Mouse (Mus musculus) ES-E14 (cell line): ENCODE measurements around the gene Gpr35. TPM values are rescaled to one million over a fixed set of nuclear protein-coding genes. Genes with fewer than 3 reads are reported as not detected.

Source experiments
- DNase-seq: peaks from one replicate; pipeline ENCODE4 v3.0.0-alpha.2; 2013; ENCODE audit warnings: low read depth, low spot score
- H3K27ac ChIP-seq: 2 replicates; pipeline ENCODE4 v1.5.1; 2012; ENCODE audit warnings: low read depth, mild to moderate bottlenecking, low read length, moderate library complexity, mixed read lengths; ENCODE audit not compliant: poor library complexity, insufficient read depth, severe bottlenecking
- H3K36me3 ChIP-seq: 2 replicates; pipeline ENCODE4 v1.6.1; 2012; ENCODE audit warnings: mild to moderate bottlenecking, low read length, moderate library complexity, mixed read lengths; ENCODE audit not compliant: control insufficient read depth, poor library complexity, insufficient read depth, severe bottlenecking
- H3K4me1 ChIP-seq, 2 experiments: fragments of 150-350 bp in 1 of 2; sonication (generic) in 1 of 2; 2 replicates each; pipeline ENCODE4 v1.6.1; 2012; ENCODE audit warnings: low read length in 2 of 2, mild to moderate bottlenecking in 1 of 2, mixed read lengths in 1 of 2; ENCODE audit not compliant: control insufficient read depth in 2 of 2, insufficient read depth in 2 of 2, poor library complexity in 1 of 2
- H3K4me3 ChIP-seq, 2 experiments: fragments of 150-350 bp in 1 of 2; sonication (generic) in 1 of 2; 2 replicates each; pipeline ENCODE4 v1.5.1; 2012; ENCODE audit warnings: low read length in 2 of 2, low read depth in 1 of 2, mild to moderate bottlenecking in 1 of 2, mixed read lengths in 1 of 2; ENCODE audit not compliant: insufficient read depth in 1 of 2, poor library complexity in 1 of 2, severe bottlenecking in 1 of 2
- H3K9ac ChIP-seq: 2 replicates; pipeline ENCODE4 v1.6.1; 2012; ENCODE audit warnings: low read depth, mild to moderate bottlenecking, low read length, mixed read lengths; ENCODE audit not compliant: poor library complexity, insufficient read depth, severe bottlenecking
- H3K9me3 ChIP-seq: fragments of 150-350 bp; sonication (generic); 2 replicates; pipeline ENCODE4 v1.6.1; 2012; ENCODE audit warnings: low read depth, mild to moderate bottlenecking, low read length; ENCODE audit not compliant: control insufficient read depth, insufficient read depth
- CHD2 ChIP-seq: IDR thresholded peaks from 2 replicates; pipeline ENCODE4 v1.6.1; 2014; ENCODE audit warnings: mild to moderate bottlenecking, low read depth, low read length, inconsistent platforms
- HCFC1 ChIP-seq: IDR thresholded peaks from 2 replicates; pipeline ENCODE4 v1.6.1; 2012; ENCODE audit warnings: low read length, inconsistent platforms, borderline replicate concordance; ENCODE audit not compliant: insufficient read depth
- MAFK ChIP-seq: IDR thresholded peaks from 2 replicates; pipeline ENCODE4 v1.6.1; 2014; ENCODE audit warnings: mild to moderate bottlenecking, low read depth, low read length, inconsistent platforms; ENCODE audit not compliant: insufficient read depth
- ZC3H11A ChIP-seq: IDR thresholded peaks from 2 replicates; pipeline ENCODE4 v1.6.1; 2012; ENCODE audit warnings: low read depth, mild to moderate bottlenecking, inconsistent platforms, low read length, borderline replicate concordance
- ZNF384 ChIP-seq: IDR thresholded peaks from 2 replicates; pipeline ENCODE4 v1.6.1; 2012; ENCODE audit warnings: low read depth, low read length, inconsistent platforms
- in situ Hi-C, 2 experiments: fragments of 600-800 bp; cut with MboI; formaldehyde crosslinking; loops; one replicate each; pipeline ENCODE4 v1.15.1; 2025; ENCODE audit warnings: low sequenced_read_pairs in 2 of 2, inconsistent platforms in 1 of 2; ENCODE audit not compliant: unreplicated experiment in 2 of 2
- total RNA-seq: library from RNA; depleted of rRNA; stranded (reverse); fragments of 300-350 nt; gene quantifications from 2 replicates; pipeline ENCODE4 v1.2.3, GENCODE M21; 2012

Gene Gpr35
- total RNA-seq, 1 experiment, result 0.22 TPM

DNA sequence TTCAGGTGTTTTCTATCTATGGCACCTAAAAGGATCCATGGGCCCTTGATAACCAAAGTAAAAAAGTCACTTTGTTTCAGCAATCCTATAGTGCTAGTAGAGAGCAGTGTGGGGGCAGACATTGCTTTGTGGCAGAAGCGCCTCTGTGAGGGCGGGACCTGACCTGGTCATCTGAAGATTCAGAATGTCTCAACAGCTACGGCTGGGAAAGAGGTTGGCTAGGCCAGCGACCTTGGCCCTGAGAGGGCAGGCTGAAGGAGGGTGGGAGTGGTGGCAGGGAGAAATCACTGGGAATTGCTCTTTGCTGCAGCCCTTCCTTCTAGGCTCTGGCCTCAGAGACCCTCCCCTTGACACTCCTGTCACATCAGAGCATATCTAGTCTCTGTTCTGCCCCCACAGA, 36.4 kb upstream of the Gpr35 start:
- Histone ChIP-seq H3K4me3 (no peak overlapping the region), H3K27ac (no peak overlapping the region), H3K9ac (no peak overlapping the region), H3K4me1 (peaks cover 0 to 14% of the 10 kb centered on the region in 2 experiments; a peak in 2 of 4 replicates), H3K36me3 (peaks cover 9% of the 10 kb centered on the region; the same call in 1 of the 2 replicates), H3K9me3 (no peaks in the 10 kb centered on the region)
- in situ Hi-C loops, result no loop called here
- TF ChIP-seq ZNF384 (no peak), MAFK (no peak), HCFC1 (no peak), ZC3H11A (no peak), CHD2 (no peak)
- no peak for DNase-seq

DNA sequence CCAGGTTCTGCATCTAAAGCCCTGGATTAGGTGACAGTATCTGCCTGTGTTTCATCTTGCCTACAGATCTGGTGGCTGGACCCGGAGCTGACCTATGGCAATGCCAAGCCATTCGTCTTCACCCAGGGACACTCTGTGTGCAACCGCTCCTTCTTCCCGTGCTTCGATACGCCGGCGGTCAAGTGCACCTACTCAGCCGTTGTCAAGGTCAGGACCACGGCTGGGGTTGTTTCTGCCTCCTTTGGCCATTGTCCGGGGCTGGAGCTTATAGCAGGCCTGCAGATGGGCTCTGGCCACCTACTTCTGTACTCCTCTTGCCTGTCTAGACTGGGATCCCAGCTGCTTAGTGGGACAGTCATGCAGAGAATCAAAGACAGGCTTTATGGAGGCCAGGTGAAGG, 35.7 kb upstream of the Gpr35 start:
- Histone ChIP-seq H3K36me3 (peaks cover 9% of the 10 kb centered on the region; the same call in 1 of the 2 replicates), H3K9me3 (no peaks in the 10 kb centered on the region)

GRCm38 (mm10) chr1:92916725-92917124, 33.9 kb upstream of the Gpr35 start:
- TF ChIP-seq MAFK (no peak), ZC3H11A (no peak), ZNF384 (no peak), HCFC1 (no peak)
- H3K4me1 ChIP-seq, result peaks cover 2 to 21% of the 10 kb centered on the region in 2 experiments; a peak in 3 of 4 replicates
- H3K36me3 ChIP-seq, result peaks cover 11% of the 10 kb centered on the region; the same call in 1 of the 2 replicates
- DNase-seq, result no peak
- H3K9ac ChIP-seq, result no peak overlapping the region
- no peaks in the 10 kb centered on the region for H3K9me3 ChIP-seq
- H3K4me3 ChIP-seq, result no peak overlapping the region
- in situ Hi-C loops, result no loop called here
- H3K27ac ChIP-seq, result no peak overlapping the region

More for the DNA sequence above, 35.7 kb upstream of the Gpr35 start:
- Histone ChIP-seq H3K27ac (no peak overlapping the region), H3K4me3 (no peak overlapping the region), H3K4me1 (peaks cover under 1 to 18% of the 10 kb centered on the region in 2 experiments; a peak in 3 of 4 replicates), H3K9ac (no peak overlapping the region)
- no peak for DNase-seq
- TF ChIP-seq CHD2 (no peak), ZNF384 (no peak), MAFK (no peak), ZC3H11A (no peak), HCFC1 (no peak)
- in situ Hi-C loops, result no loop called here

DNA sequence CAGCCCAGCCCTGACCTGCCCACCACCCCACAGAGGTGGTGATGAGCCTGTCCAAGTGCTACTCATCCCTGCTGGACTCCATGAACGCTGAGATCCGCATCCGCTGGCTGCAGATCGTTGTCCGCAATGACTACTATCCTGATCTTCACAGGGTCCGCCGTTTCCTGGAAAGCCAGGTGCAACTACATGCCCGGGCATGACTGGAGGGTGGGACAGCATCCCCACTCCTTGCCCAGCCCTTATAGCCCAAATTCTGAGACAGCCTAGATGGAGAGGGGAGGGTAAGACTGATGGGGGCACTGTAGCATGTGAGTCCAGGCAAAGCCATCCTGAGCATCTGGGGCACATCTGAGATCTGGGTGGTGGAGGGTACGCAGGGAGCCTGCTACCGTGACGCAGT, 31.5 kb upstream of the Gpr35 start:
- Histone ChIP-seq H3K36me3 (peaks cover 11% of the 10 kb centered on the region; the same call in 1 of the 2 replicates), H3K9me3 (no peaks in the 10 kb centered on the region)
- in situ Hi-C loops, result no loop called here

GRCm38 (mm10) chr1:92919775-92920174, 30.9 kb upstream of the Gpr35 start:
- peaks cover 2 to 17% of the 10 kb centered on the region in 2 experiments; a peak in 3 of 4 replicates for H3K4me1 ChIP-seq
- H3K4me3 ChIP-seq, result peak overlapping the region; percentile 47 to 49
- no peak for DNase-seq
- H3K9me3 ChIP-seq, result no peaks in the 10 kb centered on the region
- peak overlapping the region; percentile 55 for H3K9ac ChIP-seq
- no peak for TF ChIP-seq CHD2
- no peak for TF ChIP-seq ZC3H11A
- TF ChIP-seq HCFC1, result no peak
- no peak for TF ChIP-seq MAFK
- no peak for TF ChIP-seq ZNF384
- peak overlapping the region; percentile 5; the same call in 1 of the 2 replicates for H3K27ac ChIP-seq
- H3K36me3 ChIP-seq, result peaks cover 11% of the 10 kb centered on the region; the same call in 1 of the 2 replicates
- in situ Hi-C loops, result no loop called here

More for the DNA sequence above, 31.5 kb upstream of the Gpr35 start:
- TF ChIP-seq MAFK, result no peak
- 0 out of 2 replicates have a peak, but pooled peaks have one; percentile 44 for TF ChIP-seq HCFC1
- Histone ChIP-seq H3K4me1 (peaks cover 2 to 17% of the 10 kb centered on the region in 2 experiments; a peak in 3 of 4 replicates), H3K9ac (peak overlapping the region; percentile 55), H3K4me3 (peak overlapping the region; percentile 47 to 49), H3K27ac (peak overlapping the region; percentile 5; the same call in 1 of the 2 replicates)
- no peak for DNase-seq
